Mouse (Mus musculus) hindlimb bud, embryonic 11.5 days (tissue): ENCODE measurements around the gene Hoxb6.

Source experiments
- DNase-seq: peaks from one replicate; pipeline ENCODE4 v3.0.0-alpha.2; 2012; ENCODE audit warnings: low read depth, low spot score; ENCODE audit errors: extremely low spot score

Gene Hoxb6

GRCm38 (mm10) chr11:96348988-96349387, 56.7 kb downstream of the Hoxb6 start:
- DNase-seq: no peak

GRCm38 (mm10) chr11:96349491-96350340, 57.4 kb downstream of the Hoxb6 start:
- DNase-seq: no peak

- no peak for DNase-seq
Observed at GRCm38 (mm10) chr11:96350341-96350624, 58.0 kb downstream of the Hoxb6 start, which contains the start of gene Hoxb2. Hoxb2 (plus strand) TSS chr11:96350525.

- DNase-seq: no peak
Observed at GRCm38 (mm10) chr11:96350791-96351190, 58.5 kb downstream of the Hoxb6 start.
